Mouse (Mus musculus) G1E (cell line): ENCODE measurements around the gene Fsd1l.

Source experiments
- CTCF ChIP-seq: IDR thresholded peaks from 2 replicates; pipeline ENCODE4 v1.5.1; 2012; ENCODE audit warnings: low read depth, low read length, inconsistent platforms, mixed read lengths
- GATA1 ChIP-seq: IDR thresholded peaks from 2 replicates; pipeline ENCODE4 v1.6.1; 2012; ENCODE audit warnings: borderline replicate concordance, low read length, inconsistent platforms, mixed read lengths

GRCm38 (mm10) chr4:53617968-53618367, 13.3 kb upstream of the Fsd1l start:
- TF ChIP-seq CTCF (no peak), GATA1 (no peak)
